Mouse (Mus musculus): ENCODE data around the gene Lrrc28. TPM values are rescaled to one million over a fixed set of nuclear protein-coding genes. Genes with fewer than 3 reads are reported as not detected.
A peak's percentile ranks its signal among the peaks of the same experiment; 100 is the strongest.

The Lrrc28 gene
- polyA plus RNA-seq, 1 experiment from 2014 or later: 10.7 TPM

- ATAC-seq: no peak
- H3K9me3 ChIP-seq (ENCODE audit: control insufficient read depth, low read length): no peaks in the 10 kb centered on the region
- no peak overlapping the region for H3K9ac ChIP-seq (ENCODE audit: low read depth, low read length)
- H3K36me3 ChIP-seq (ENCODE audit: control insufficient read depth, insufficient read depth, low read length): no peaks in the 10 kb centered on the region
- H3K27ac ChIP-seq (ENCODE audit: low read length): no peak overlapping the region
- no peaks in the 10 kb centered on the region for H3K27me3 ChIP-seq (replicated peaks; ENCODE audit: control insufficient read depth, insufficient read depth, low read length)
- H3K4me1 ChIP-seq (ENCODE audit: control insufficient read depth, insufficient read depth, low read length): peaks cover 17% of the 10 kb centered on the region
- 60% methylated on average over 5 of the region's 5 CpGs for WGBS
- H3K4me3 ChIP-seq (ENCODE audit: low read length): no peak overlapping the region
- no peak overlapping the region for H3K4me2 ChIP-seq (ENCODE audit: low read depth, low read length)
Observed at GRCm38 (mm10) chr7:67652211-67652610, 7.1 kb upstream of the Lrrc28 start.

- Histone ChIP-seq H3K4me3 (ENCODE audit: low read length) (no peak overlapping the region), H3K9ac (ENCODE audit: low read depth, low read length) (no peak overlapping the region)
Observed at GRCm38 (mm10) chr7:67648376-67648775, 3.3 kb upstream of the Lrrc28 start.

GRCm38 (mm10) chr7:67647277-67647676 is 2.2 kb upstream of the Lrrc28 start, which contains the start of gene Ttc23:
Gene Ttc23 (plus strand): TSS chr7:67647410.
- H3K36me3 ChIP-seq (ENCODE audit: control insufficient read depth, insufficient read depth, low read length): no peaks in the 10 kb centered on the region
- 5% methylated on average over 5 of the region's 5 CpGs for WGBS
- H3K27ac ChIP-seq (ENCODE audit: low read length): peak within 1 kb of the TSS; percentile 75
- H3K9me3 ChIP-seq (ENCODE audit: control insufficient read depth, low read length): no peaks in the 10 kb centered on the region
- peaks cover 12% of the 10 kb centered on the region for H3K4me1 ChIP-seq (ENCODE audit: control insufficient read depth, insufficient read depth, low read length)
- no peak for ATAC-seq
- H3K4me3 ChIP-seq (ENCODE audit: low read length): peak within 1 kb of the TSS; percentile 79
- peak within 1 kb of the TSS; percentile 78 for H3K9ac ChIP-seq (ENCODE audit: low read depth, low read length)
- peak within 1 kb of the TSS; percentile 79 for H3K4me2 ChIP-seq (ENCODE audit: low read depth, low read length)
- no peaks in the 10 kb centered on the region for H3K27me3 ChIP-seq (replicated peaks; ENCODE audit: control insufficient read depth, insufficient read depth, low read length)

More at GRCm38 (mm10) chr7:67648376-67648775, 3.3 kb upstream of the Lrrc28 start:
- Histone ChIP-seq H3K4me2 (ENCODE audit: low read depth, low read length) (peak overlapping the region; percentile 37), H3K27me3 (replicated peaks; ENCODE audit: control insufficient read depth, insufficient read depth, low read length) (no peaks in the 10 kb centered on the region), H3K36me3 (ENCODE audit: control insufficient read depth, insufficient read depth, low read length) (no peaks in the 10 kb centered on the region), H3K4me1 (ENCODE audit: control insufficient read depth, insufficient read depth, low read length) (peaks cover 12% of the 10 kb centered on the region), H3K27ac (ENCODE audit: low read length) (no peak overlapping the region), H3K9me3 (ENCODE audit: control insufficient read depth, low read length) (no peaks in the 10 kb centered on the region)
- 62% methylated on average over 4 of the region's 4 CpGs for WGBS
- no peak for ATAC-seq

GRCm38 (mm10) chr7:67646131-67646530 is 1.1 kb upstream of the Lrrc28 start:
- H3K4me1 ChIP-seq (ENCODE audit: control insufficient read depth, insufficient read depth, low read length): peaks cover 12% of the 10 kb centered on the region
- H3K9me3 ChIP-seq (ENCODE audit: control insufficient read depth, low read length): no peaks in the 10 kb centered on the region
- peak overlapping the region; percentile 78 for H3K9ac ChIP-seq (ENCODE audit: low read depth, low read length)
- peak overlapping the region; percentile 88 for H3K27ac ChIP-seq (ENCODE audit: low read length)
- H3K36me3 ChIP-seq (ENCODE audit: control insufficient read depth, insufficient read depth, low read length): no peaks in the 10 kb centered on the region
- 13% methylated on average over 6 of the region's 6 CpGs for WGBS
- peak overlapping the region; percentile 79 for H3K4me2 ChIP-seq (ENCODE audit: low read depth, low read length)
- peak overlapping the region; percentile 79 for H3K4me3 ChIP-seq (ENCODE audit: low read length)
- no peaks in the 10 kb centered on the region for H3K27me3 ChIP-seq (replicated peaks; ENCODE audit: control insufficient read depth, insufficient read depth, low read length)
- no peak for ATAC-seq

GRCm38 (mm10) chr7:67645681-67646014 is 580 bp upstream of the Lrrc28 start:
- Histone ChIP-seq H3K4me1 (ENCODE audit: control insufficient read depth, insufficient read depth, low read length) (peaks cover 12% of the 10 kb centered on the region), H3K36me3 (ENCODE audit: control insufficient read depth, insufficient read depth, low read length) (no peaks in the 10 kb centered on the region), H3K9me3 (ENCODE audit: control insufficient read depth, low read length) (no peaks in the 10 kb centered on the region), H3K9ac (ENCODE audit: low read depth, low read length) (peak overlapping the region; percentile 78), H3K27me3 (replicated peaks; ENCODE audit: control insufficient read depth, insufficient read depth, low read length) (no peaks in the 10 kb centered on the region), H3K27ac (ENCODE audit: low read length) (peak overlapping the region; percentile 88), H3K4me3 (ENCODE audit: low read length) (peak overlapping the region; percentile 79), H3K4me2 (ENCODE audit: low read depth, low read length) (peak overlapping the region; percentile 79)
- ATAC-seq: peak; percentile 25
- WGBS: under 1% methylated on average over 15 of the region's 15 CpGs

GRCm38 (mm10) chr7:67644291-67644690 is 777 bp downstream of the Lrrc28 start:
- Histone ChIP-seq H3K4me2 (ENCODE audit: low read depth, low read length) (peak overlapping the region; percentile 81), H3K9me3 (ENCODE audit: control insufficient read depth, low read length) (no peaks in the 10 kb centered on the region), H3K27me3 (replicated peaks; ENCODE audit: control insufficient read depth, insufficient read depth, low read length) (no peaks in the 10 kb centered on the region), H3K9ac (ENCODE audit: low read depth, low read length) (peak overlapping the region; percentile 88; the same call in 1 of the 2 replicates), H3K4me1 (ENCODE audit: control insufficient read depth, insufficient read depth, low read length) (peaks cover 12% of the 10 kb centered on the region), H3K36me3 (ENCODE audit: control insufficient read depth, insufficient read depth, low read length) (no peaks in the 10 kb centered on the region), H3K27ac (ENCODE audit: low read length) (no peak overlapping the region), H3K4me3 (ENCODE audit: low read length) (peak overlapping the region; percentile 79)
- ATAC-seq: no peak
- 43% methylated on average over 8 of the region's 8 CpGs for WGBS

- ATAC-seq: no peak
- H3K4me2 ChIP-seq (ENCODE audit: low read depth, low read length): no peak overlapping the region
- H3K9ac ChIP-seq (ENCODE audit: low read depth, low read length): no peak overlapping the region
- H3K4me1 ChIP-seq (ENCODE audit: control insufficient read depth, insufficient read depth, low read length): peaks cover 5% of the 10 kb centered on the region
- H3K36me3 ChIP-seq (ENCODE audit: control insufficient read depth, insufficient read depth, low read length): no peaks in the 10 kb centered on the region
- 93% methylated on average over 9 of the region's 9 CpGs for WGBS
- H3K27ac ChIP-seq (ENCODE audit: low read length): no peak overlapping the region
- no peak overlapping the region for H3K4me3 ChIP-seq (ENCODE audit: low read length)
- no peaks in the 10 kb centered on the region for H3K27me3 ChIP-seq (replicated peaks; ENCODE audit: control insufficient read depth, insufficient read depth, low read length)
- H3K9me3 ChIP-seq (ENCODE audit: control insufficient read depth, low read length): no peaks in the 10 kb centered on the region
Observed at GRCm38 (mm10) chr7:67642955-67643354, 2.1 kb downstream of the Lrrc28 start.

GRCm38 (mm10) chr7:67639006-67639405 is 6.1 kb downstream of the Lrrc28 start:
- Histone ChIP-seq H3K4me3 (ENCODE audit: low read length) (no peak overlapping the region), H3K27ac (ENCODE audit: low read length) (no peak overlapping the region), H3K4me2 (ENCODE audit: low read depth, low read length) (no peak overlapping the region), H3K9me3 (ENCODE audit: control insufficient read depth, low read length) (no peaks in the 10 kb centered on the region), H3K4me1 (ENCODE audit: control insufficient read depth, insufficient read depth, low read length) (no peaks in the 10 kb centered on the region; the same call in 1 of the 2 replicates), H3K36me3 (ENCODE audit: control insufficient read depth, insufficient read depth, low read length) (no peaks in the 10 kb centered on the region), H3K27me3 (replicated peaks; ENCODE audit: control insufficient read depth, insufficient read depth, low read length) (no peaks in the 10 kb centered on the region), H3K9ac (ENCODE audit: low read depth, low read length) (no peak overlapping the region)
- WGBS: 67% methylated on average over 3 of the region's 3 CpGs
- ATAC-seq: no peak

- Histone ChIP-seq H3K27ac (ENCODE audit: low read length) (no peak overlapping the region), H3K9me3 (ENCODE audit: control insufficient read depth, low read length) (no peaks in the 10 kb centered on the region), H3K4me3 (ENCODE audit: low read length) (no peak overlapping the region), H3K4me1 (ENCODE audit: control insufficient read depth, insufficient read depth, low read length) (no peaks in the 10 kb centered on the region), H3K27me3 (replicated peaks; ENCODE audit: control insufficient read depth, insufficient read depth, low read length) (no peaks in the 10 kb centered on the region), H3K36me3 (ENCODE audit: control insufficient read depth, insufficient read depth, low read length) (no peaks in the 10 kb centered on the region), H3K9ac (ENCODE audit: low read depth, low read length) (no peak overlapping the region), H3K4me2 (ENCODE audit: low read depth, low read length) (no peak overlapping the region)
- 76% methylated on average over 2 of the region's 2 CpGs for WGBS
- ATAC-seq: no peak
Observed at GRCm38 (mm10) chr7:67636161-67636560, 8.9 kb downstream of the Lrrc28 start.

GRCm38 (mm10) chr7:67634210-67634609 is 10.9 kb downstream of the Lrrc28 start:
- no peaks in the 10 kb centered on the region for H3K36me3 ChIP-seq (ENCODE audit: control insufficient read depth, insufficient read depth, low read length)

More at GRCm38 (mm10) chr7:67634210-67634609, 10.9 kb downstream of the Lrrc28 start:
- no peaks in the 10 kb centered on the region for H3K4me1 ChIP-seq (ENCODE audit: control insufficient read depth, insufficient read depth, low read length)
- H3K4me3 ChIP-seq (ENCODE audit: low read length): no peak overlapping the region
- H3K4me2 ChIP-seq (ENCODE audit: low read depth, low read length): no peak overlapping the region
- H3K9ac ChIP-seq (ENCODE audit: low read depth, low read length): no peak overlapping the region
- ATAC-seq: no peak
- WGBS: 93% methylated on average over 3 of the region's 3 CpGs
- H3K9me3 ChIP-seq (ENCODE audit: control insufficient read depth, low read length): no peaks in the 10 kb centered on the region
- no peak overlapping the region for H3K27ac ChIP-seq (ENCODE audit: low read length)
- no peaks in the 10 kb centered on the region for H3K27me3 ChIP-seq (replicated peaks; ENCODE audit: control insufficient read depth, insufficient read depth, low read length)
